Mouse (Mus musculus) stomach, embryonic 15.5 days (tissue): ENCODE measurements at regions not wholly inside any gene's neighbourhood (a gene's known extent, or its start where the extent isn't known, plus 50 kb on each side); places are given as distances from the start of the nearest gene placed in this dataset.

Experiments
- ATAC-seq: fragments of 200-750 bp; cut with Nextera tagmentation; 2 replicates; pipeline ENCODE4 v1.8.0; 2017; ENCODE audit warnings: low read depth, moderate number of reproducible peaks, moderate TSS enrichment; ENCODE audit not compliant: insufficient read depth, low FRiP score
- H3K27ac ChIP-seq: fragments of 300-500 bp; sonication (generic); 2 replicates; pipeline ENCODE4 v1.5.1; 2015; ENCODE audit warnings: mild to moderate bottlenecking, inconsistent platforms
- H3K27me3 ChIP-seq: fragments of 300-500 bp; sonication (generic); replicated peaks from 2 replicates; pipeline ENCODE4 v1.6.1; 2015; ENCODE audit warnings: inconsistent platforms
- H3K36me3 ChIP-seq: fragments of 300-500 bp; sonication (generic); 2 replicates; pipeline ENCODE4 v1.6.1; 2015; ENCODE audit warnings: inconsistent platforms
- H3K4me1 ChIP-seq: fragments of 300-500 bp; sonication (generic); 2 replicates; pipeline ENCODE4 v1.6.1; 2015; ENCODE audit warnings: inconsistent platforms
- H3K4me2 ChIP-seq: fragments of 300-500 bp; sonication (generic); 2 replicates; pipeline ENCODE4 v1.6.1; 2015; ENCODE audit warnings: mild to moderate bottlenecking, inconsistent platforms
- H3K4me3 ChIP-seq: fragments of 300-500 bp; sonication (generic); replicated peaks from 2 replicates; pipeline ENCODE4 v1.5.1; 2015; ENCODE audit warnings: inconsistent platforms
- H3K9ac ChIP-seq: fragments of 300-500 bp; sonication (generic); 2 replicates; pipeline ENCODE4 v1.6.1; 2015; ENCODE audit warnings: inconsistent platforms
- H3K9me3 ChIP-seq: fragments of 300-500 bp; sonication (generic); 2 replicates; pipeline ENCODE4 v1.6.1; 2016; ENCODE audit warnings: inconsistent platforms
- WGBS: fragments of 180-500 bp; shearing (Covaris S2); methylation state at CpG from one replicate; pipeline ENCODE4 v1.1.7; 2015; 5-methylcytosine and 5-hydroxymethylcytosine counted together

GRCm38 (mm10) chr16:65720953-65721352 is 94.1 kb upstream of the Vgll3 start:
- 38% methylated on average over 4 of the region's 4 CpGs for WGBS
- Histone ChIP-seq H3K27ac (no peak overlapping the region), H3K36me3 (no peaks in the 10 kb centered on the region), H3K27me3 (no peaks in the 10 kb centered on the region), H3K9me3 (no peaks in the 10 kb centered on the region), H3K4me1 (no peaks in the 10 kb centered on the region), H3K4me2 (no peak overlapping the region), H3K9ac (no peak overlapping the region), H3K4me3 (no peak overlapping the region)
- no peak for ATAC-seq

- no peak overlapping the region for H3K4me3 ChIP-seq
- no peaks in the 10 kb centered on the region for H3K9me3 ChIP-seq
- H3K36me3 ChIP-seq, result no peaks in the 10 kb centered on the region
- no peak overlapping the region for H3K9ac ChIP-seq
- no peak overlapping the region for H3K4me2 ChIP-seq
- no peaks in the 10 kb centered on the region for H3K27me3 ChIP-seq
- no peak for ATAC-seq
- H3K27ac ChIP-seq, result no peak overlapping the region
- no peaks in the 10 kb centered on the region for H3K4me1 ChIP-seq
- whole genome bisulfite sequencing, result 72% methylated on average over 5 of the region's 5 CpGs
Measured at GRCm38 (mm10) chr16:65725559-65726269, 89.3 kb upstream of the Vgll3 start.

DNA sequence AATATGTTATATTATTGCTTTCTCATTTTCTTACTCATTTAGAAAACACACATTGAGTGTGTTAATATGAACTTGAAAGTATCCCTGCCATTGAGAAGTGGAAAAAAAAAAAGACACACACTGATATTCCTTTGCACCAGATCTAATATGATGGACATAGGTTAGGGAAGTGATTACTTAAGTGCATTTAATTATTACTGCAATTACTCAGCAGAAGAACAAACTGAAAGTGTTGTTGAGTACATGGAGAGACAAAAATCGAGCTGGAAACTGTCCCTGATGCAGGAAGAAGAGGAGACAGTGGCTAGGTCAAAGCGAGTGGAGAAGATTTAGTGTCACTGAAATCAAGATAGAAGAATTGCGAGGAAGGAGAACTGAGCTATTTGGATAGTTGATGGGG is 88.8 kb upstream of the Vgll3 start:
- Histone ChIP-seq H3K27me3 (no peaks in the 10 kb centered on the region), H3K9ac (no peak overlapping the region), H3K9me3 (no peaks in the 10 kb centered on the region), H3K27ac (no peak overlapping the region), H3K4me1 (no peaks in the 10 kb centered on the region), H3K4me2 (no peak overlapping the region), H3K4me3 (no peak overlapping the region), H3K36me3 (no peaks in the 10 kb centered on the region)
- no peak for ATAC-seq
- WGBS, result 62% methylated on average over 3 of the region's 3 CpGs

DNA sequence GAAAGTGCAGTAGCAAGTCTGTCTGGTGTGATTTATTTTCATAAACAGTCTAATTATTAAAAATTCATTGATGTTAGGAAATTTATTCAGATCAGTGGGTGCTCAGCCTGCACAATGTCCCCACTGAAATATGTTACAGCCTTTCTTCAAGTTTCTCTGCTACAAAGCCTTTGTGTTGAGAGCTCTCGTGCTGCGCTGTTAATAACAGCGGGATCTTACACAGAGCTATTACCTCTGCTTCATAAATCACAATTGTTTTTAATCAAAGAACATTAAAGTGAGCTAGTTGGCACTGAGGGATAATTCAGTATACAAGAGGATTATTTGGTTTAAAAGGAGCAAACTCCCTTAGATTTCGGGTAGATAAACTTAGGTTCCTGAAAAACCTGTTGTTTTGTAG is 85.7 kb upstream of the Vgll3 start:
- H3K27ac ChIP-seq, result no peak overlapping the region
- 50% methylated on average over 4 of the region's 4 CpGs for WGBS
- no peak for ATAC-seq
- H3K36me3 ChIP-seq, result no peaks in the 10 kb centered on the region
- H3K27me3 ChIP-seq, result no peaks in the 10 kb centered on the region
- H3K9me3 ChIP-seq, result no peaks in the 10 kb centered on the region
- H3K4me1 ChIP-seq, result no peaks in the 10 kb centered on the region
- no peak overlapping the region for H3K4me3 ChIP-seq
- H3K4me2 ChIP-seq, result no peak overlapping the region
- no peak overlapping the region for H3K9ac ChIP-seq

DNA sequence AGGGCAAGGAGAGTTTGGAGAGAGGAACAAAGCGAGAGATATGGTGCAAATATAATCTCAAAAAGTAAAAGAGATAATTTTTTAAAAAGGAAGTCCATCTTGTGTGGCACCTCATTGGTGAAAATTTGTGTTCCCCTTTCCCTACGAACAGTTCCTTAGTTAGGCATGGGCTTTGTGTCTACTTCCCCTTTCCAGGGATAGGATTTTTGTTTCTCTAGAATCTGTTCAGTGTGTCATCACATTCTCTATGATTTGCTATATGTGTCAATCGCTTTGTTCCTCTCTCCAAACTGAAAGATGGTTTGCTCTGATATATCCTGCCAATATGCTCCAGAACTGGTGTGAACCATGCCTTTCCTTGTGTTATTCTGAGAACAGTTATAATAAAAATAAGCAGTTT is 75.4 kb upstream of the Vgll3 start:
- no peaks in the 10 kb centered on the region for H3K36me3 ChIP-seq
- no peaks in the 10 kb centered on the region for H3K4me1 ChIP-seq
- no peak overlapping the region for H3K27ac ChIP-seq
- WGBS, result 90% methylated on average over 3 of the region's 3 CpGs
- ATAC-seq, result no peak
- H3K9ac ChIP-seq, result no peak overlapping the region
- no peak overlapping the region for H3K4me3 ChIP-seq
- no peaks in the 10 kb centered on the region for H3K27me3 ChIP-seq
- H3K4me2 ChIP-seq, result no peak overlapping the region
- no peaks in the 10 kb centered on the region for H3K9me3 ChIP-seq

GRCm38 (mm10) chr16:65742951-65743350 is 72.1 kb upstream of the Vgll3 start:
- Histone ChIP-seq H3K4me2 (no peak overlapping the region), H3K36me3 (no peaks in the 10 kb centered on the region), H3K9ac (no peak overlapping the region), H3K27me3 (no peaks in the 10 kb centered on the region), H3K9me3 (no peaks in the 10 kb centered on the region), H3K4me1 (no peaks in the 10 kb centered on the region), H3K27ac (no peak overlapping the region), H3K4me3 (no peak overlapping the region)
- no peak for ATAC-seq

- no peaks in the 10 kb centered on the region for H3K4me1 ChIP-seq
- H3K27me3 ChIP-seq, result no peaks in the 10 kb centered on the region
- H3K27ac ChIP-seq, result no peak overlapping the region
- ATAC-seq, result no peak
- WGBS, result 43% methylated on average over 2 of the region's 2 CpGs
- no peak overlapping the region for H3K4me3 ChIP-seq
- no peak overlapping the region for H3K9ac ChIP-seq
- no peak overlapping the region for H3K4me2 ChIP-seq
- no peaks in the 10 kb centered on the region for H3K36me3 ChIP-seq
- no peaks in the 10 kb centered on the region for H3K9me3 ChIP-seq
Measured at GRCm38 (mm10) chr16:65755667-65756066, 59.4 kb upstream of the Vgll3 start.
